Mouse (Mus musculus) small intestine, adult 2 months (tissue): ENCODE measurements around the gene Cbl.

Experiments used
- CTCF ChIP-seq: fragments of 200-500 bp; IDR thresholded peaks from 2 replicates; pipeline ENCODE4 v1.5.1; 2012; ENCODE audit warnings: low read depth, mild to moderate bottlenecking, control low read depth, inconsistent platforms, low read length, moderate library complexity, mixed read lengths; ENCODE audit not compliant: insufficient replicate concordance, insufficient read length; ENCODE audit errors: extremely low read depth
- POLR2A ChIP-seq: fragments of 200-500 bp; IDR thresholded peaks from 2 replicates; pipeline ENCODE4 v1.6.1; 2012; ENCODE audit warnings: low read depth, mild to moderate bottlenecking, control low read depth, inconsistent platforms, low read length, moderate library complexity

DNA sequence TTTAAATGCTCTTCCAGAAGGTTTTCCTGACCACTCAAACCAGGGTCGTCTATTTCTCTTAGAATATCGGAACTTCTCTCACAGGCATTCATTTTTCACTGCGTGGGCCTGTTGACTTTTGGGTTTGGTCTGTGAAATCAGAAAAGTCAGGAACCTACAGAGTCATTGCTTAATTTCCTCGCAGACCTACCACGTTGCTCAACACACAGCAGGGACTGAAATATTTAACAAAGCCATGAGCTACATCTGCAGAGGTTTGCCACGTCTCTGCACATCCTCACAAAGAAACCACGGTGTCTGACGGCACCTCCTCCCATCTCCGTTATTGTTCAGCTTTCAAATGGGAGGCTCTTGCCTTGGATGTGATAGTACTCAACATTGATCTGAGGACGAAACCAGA, 25.2 kb upstream of the Cbl start:
- TF ChIP-seq POLR2A (no peak), CTCF (no peak)
